Mouse (Mus musculus) midbrain, embryonic 15.5 days (tissue): ENCODE measurements around the gene Naa25. TPM values are rescaled to one million over a fixed set of nuclear protein-coding genes. Genes with fewer than 3 reads are reported as not detected.

Experiments used
- ATAC-seq: fragments of 200-750 bp; cut with Nextera tagmentation; replicated peaks from 2 replicates; pipeline ENCODE4 v1.8.0; 2017; ENCODE audit warnings: moderate TSS enrichment
- H3K27ac ChIP-seq: fragments of 300-500 bp; sonication (generic); 2 replicates; pipeline ENCODE4 v1.5.1; 2015; ENCODE audit warnings: mild to moderate bottlenecking, inconsistent platforms
- H3K27me3 ChIP-seq: fragments of 300-500 bp; sonication (generic); replicated peaks from 2 replicates; pipeline ENCODE4 v1.6.1; 2015; ENCODE audit warnings: inconsistent platforms
- H3K36me3 ChIP-seq: fragments of 300-500 bp; sonication (generic); replicated peaks from 2 replicates; pipeline ENCODE4 v1.6.1; 2015; ENCODE audit warnings: inconsistent platforms
- H3K4me1 ChIP-seq: fragments of 300-500 bp; sonication (generic); 2 replicates; pipeline ENCODE4 v1.6.1; 2015; ENCODE audit warnings: inconsistent platforms
- H3K4me2 ChIP-seq: fragments of 300-500 bp; sonication (generic); 2 replicates; pipeline ENCODE4 v1.6.1; 2015; ENCODE audit warnings: inconsistent platforms, mild to moderate bottlenecking, moderate library complexity
- H3K4me3 ChIP-seq: fragments of 300-500 bp; sonication (generic); 2 replicates; pipeline ENCODE4 v1.5.1; 2015; ENCODE audit warnings: mild to moderate bottlenecking, inconsistent platforms
- H3K9ac ChIP-seq: fragments of 300-500 bp; sonication (generic); 2 replicates; pipeline ENCODE4 v1.6.1; 2015; ENCODE audit warnings: mild to moderate bottlenecking, inconsistent platforms
- H3K9me3 ChIP-seq: fragments of 300-500 bp; sonication (generic); 2 replicates; pipeline ENCODE4 v1.6.1; 2016; ENCODE audit warnings: inconsistent platforms
- WGBS: fragments of 180-500 bp; shearing (Covaris S2); methylation state at CpG from one replicate; pipeline ENCODE4 v1.1.7; 2015; ENCODE audit warnings: mixed read lengths; 5-methylcytosine and 5-hydroxymethylcytosine counted together
- polyA plus RNA-seq: library from polyadenylated mRNA; unstranded; fragments of >200 nt; fragmentation: Nextera tagmentation; extraction: Ambion mirVana; gene quantifications from 2 replicates; pipeline ENCODE4 v1.2.1, GENCODE M21; 2015

Naa25 gene
- polyA plus RNA-seq, 1 experiment from 2014 or later = 56.6 TPM

- peaks cover 74% of the 10 kb centered on the region for H3K36me3 ChIP-seq
- no peak overlapping the region for H3K4me2 ChIP-seq
- H3K27me3 ChIP-seq = no peaks in the 10 kb centered on the region
- WGBS = 94% methylated on average over 3 of the region's 3 CpGs
- ATAC-seq = no peak
- H3K4me3 ChIP-seq = no peak overlapping the region
- no peaks in the 10 kb centered on the region for H3K4me1 ChIP-seq
- no peak overlapping the region for H3K27ac ChIP-seq
- no peaks in the 10 kb centered on the region for H3K9me3 ChIP-seq
- H3K9ac ChIP-seq = no peak overlapping the region
Measured at GRCm38 (mm10) chr5:121443548-121443947, 45.8 kb downstream of the Naa25 start.

DNA sequence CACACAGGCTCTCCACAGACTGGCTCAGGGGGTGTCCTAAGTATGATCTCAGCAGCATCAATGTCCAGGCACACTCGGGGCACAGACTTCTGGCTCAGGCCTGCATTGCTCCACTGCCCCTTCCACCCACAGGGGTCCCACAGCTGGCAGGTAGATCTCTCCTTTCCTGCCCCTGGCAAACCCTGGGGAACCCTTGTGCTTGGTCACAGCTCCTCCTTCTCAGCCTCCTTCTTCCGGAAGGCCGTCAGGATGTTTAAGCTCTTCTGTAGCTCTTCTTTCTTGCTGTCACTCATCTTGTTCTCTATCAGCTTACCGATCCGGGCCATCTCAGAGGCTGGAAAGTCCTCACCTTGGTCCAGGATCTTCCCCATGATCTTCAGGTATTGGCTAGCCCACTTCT lies 47.1 kb downstream of the Naa25 start:
- 93% methylated on average over 5 of the region's 5 CpGs for WGBS
- H3K4me2 ChIP-seq = no peak overlapping the region
- H3K9me3 ChIP-seq = no peaks in the 10 kb centered on the region
- no peak overlapping the region for H3K9ac ChIP-seq
- H3K27me3 ChIP-seq = no peaks in the 10 kb centered on the region
- H3K4me3 ChIP-seq = no peak overlapping the region
- H3K27ac ChIP-seq = no peak overlapping the region
- H3K4me1 ChIP-seq = peaks cover 4% of the 10 kb centered on the region; the same call in 1 of the 2 replicates
- H3K36me3 ChIP-seq = peaks cover 66% of the 10 kb centered on the region
- ATAC-seq = no peak

DNA sequence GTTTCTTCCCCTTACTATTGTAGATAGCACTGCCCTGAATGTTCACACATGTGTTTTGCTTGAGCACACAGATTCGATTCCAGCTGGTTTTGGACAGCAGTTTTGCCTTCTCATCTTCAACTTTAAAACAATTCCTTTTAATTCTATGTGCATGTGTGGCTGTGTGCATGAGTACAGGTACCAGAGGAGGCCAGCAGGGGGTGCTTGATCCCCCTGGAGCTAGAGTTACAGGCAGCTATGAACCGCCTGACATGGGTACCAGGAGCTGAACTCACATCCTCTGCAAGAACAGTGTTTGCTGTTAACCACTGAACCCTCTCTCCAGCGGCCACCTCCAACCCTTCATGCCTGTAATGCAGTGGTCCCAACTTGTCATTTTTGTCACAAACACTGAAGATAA lies 50.7 kb downstream of the Naa25 start:
- H3K4me3 ChIP-seq = no peak overlapping the region
- no peaks in the 10 kb centered on the region for H3K9me3 ChIP-seq
- H3K27me3 ChIP-seq = no peaks in the 10 kb centered on the region
- 95% methylated on average over 3 of the region's 3 CpGs for WGBS
- peaks cover 27% of the 10 kb centered on the region for H3K4me1 ChIP-seq
- H3K4me2 ChIP-seq = no peak overlapping the region
- H3K9ac ChIP-seq = no peak overlapping the region
- H3K27ac ChIP-seq = no peak overlapping the region
- H3K36me3 ChIP-seq = peaks cover 47% of the 10 kb centered on the region
- no peak for ATAC-seq

GRCm38 (mm10) chr5:121449976-121450375 lies 52.2 kb downstream of the Naa25 start:
- no peaks in the 10 kb centered on the region for H3K9me3 ChIP-seq
- H3K27ac ChIP-seq = no peak overlapping the region
- H3K4me3 ChIP-seq = no peak overlapping the region
- WGBS = 64% methylated on average over 6 of the region's 6 CpGs
- ATAC-seq = no peak
- no peak overlapping the region for H3K4me2 ChIP-seq
- peaks cover 31% of the 10 kb centered on the region for H3K4me1 ChIP-seq
- no peak overlapping the region for H3K9ac ChIP-seq
- H3K36me3 ChIP-seq = peaks cover 32% of the 10 kb centered on the region
- H3K27me3 ChIP-seq = no peaks in the 10 kb centered on the region

DNA sequence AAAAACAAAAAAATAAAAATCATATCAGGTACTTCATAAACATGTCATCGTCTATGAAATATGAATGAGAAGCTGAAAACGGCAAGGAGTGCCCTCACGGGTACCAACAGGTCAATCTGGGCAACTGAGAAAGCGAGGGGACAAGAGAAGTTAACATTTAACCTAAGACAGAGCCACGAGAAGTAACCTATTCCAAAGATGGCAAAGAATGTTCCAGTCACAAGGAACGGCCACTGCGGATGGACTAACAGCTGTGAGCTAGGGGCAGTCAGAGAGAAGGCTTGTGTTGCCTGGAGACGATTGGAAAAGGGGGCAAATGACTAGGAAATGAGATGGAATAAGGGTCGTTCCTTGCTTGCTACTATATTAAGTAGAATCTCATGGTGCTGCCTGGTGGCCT lies 52.7 kb downstream of the Naa25 start:
- no peaks in the 10 kb centered on the region for H3K9me3 ChIP-seq
- no peaks in the 10 kb centered on the region for H3K27me3 ChIP-seq
- peaks cover 29% of the 10 kb centered on the region for H3K36me3 ChIP-seq
- peak overlapping the region; percentile 21; the same call in 1 of the 2 replicates for H3K9ac ChIP-seq
- peak overlapping the region; percentile 64 for H3K4me2 ChIP-seq
- 85% methylated on average over 9 of the region's 9 CpGs for WGBS
- peaks cover 31% of the 10 kb centered on the region for H3K4me1 ChIP-seq
- peak overlapping the region; percentile 96; the same call in 1 of the 2 replicates for H3K4me3 ChIP-seq
- H3K27ac ChIP-seq = no peak overlapping the region
- ATAC-seq = no peak

DNA sequence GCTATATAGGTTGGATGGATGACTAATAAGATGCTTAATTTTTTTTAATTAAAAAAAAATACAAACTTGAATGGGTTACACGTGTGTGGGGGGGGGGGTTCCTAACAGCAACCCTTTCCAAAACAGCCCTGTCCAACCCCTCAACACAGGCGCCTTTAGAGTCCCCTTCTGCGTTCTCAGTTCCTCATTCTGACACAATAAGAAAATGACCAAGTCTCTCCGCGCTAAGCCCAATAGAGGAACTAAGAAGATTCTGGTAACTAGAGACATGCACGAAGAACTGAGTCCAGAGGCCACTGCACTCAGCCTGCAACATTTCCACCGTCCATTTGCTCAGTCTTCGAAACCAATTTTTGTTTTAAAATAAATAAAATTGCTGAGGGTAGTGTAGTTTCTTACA lies 53.5 kb downstream of the Naa25 start:
- ATAC-seq = no peak
- peak overlapping the region; percentile 97 for H3K9ac ChIP-seq
- peak overlapping the region; percentile 64 for H3K4me2 ChIP-seq
- H3K4me1 ChIP-seq = peaks cover 31% of the 10 kb centered on the region
- H3K27ac ChIP-seq = peak overlapping the region; percentile 98
- 18% methylated on average over 8 of the region's 8 CpGs for WGBS
- no peaks in the 10 kb centered on the region for H3K27me3 ChIP-seq
- no peaks in the 10 kb centered on the region for H3K9me3 ChIP-seq
- peaks cover 26% of the 10 kb centered on the region for H3K36me3 ChIP-seq
- H3K4me3 ChIP-seq = peak overlapping the region; percentile 96

GRCm38 (mm10) chr5:121451644-121452025 lies 53.9 kb downstream of the Naa25 start, which contains the start of gene Tmem116:
TSS of gene Tmem116 (plus strand) at chr5:121451893.
- H3K36me3 ChIP-seq = peaks cover 22% of the 10 kb centered on the region
- no peaks in the 10 kb centered on the region for H3K9me3 ChIP-seq
- H3K9ac ChIP-seq = peak within 1 kb of the TSS; percentile 97
- H3K4me3 ChIP-seq = peak within 1 kb of the TSS; percentile 96
- WGBS = under 1% methylated on average over 17 of the region's 17 CpGs
- peak within 1 kb of the TSS; percentile 64 for H3K4me2 ChIP-seq
- no peaks in the 10 kb centered on the region for H3K27me3 ChIP-seq
- H3K27ac ChIP-seq = peak within 1 kb of the TSS; percentile 98
- peaks cover 31% of the 10 kb centered on the region for H3K4me1 ChIP-seq
- 0 out of 2 replicates have a peak, but pooled peaks have one; percentile 21 for ATAC-seq

GRCm38 (mm10) chr5:121452026-121452869 lies 54.5 kb downstream of the Naa25 start, which contains the start of gene Erp29:
TSS of gene Erp29 (minus strand) at chr5:121452506.
- no peaks in the 10 kb centered on the region for H3K27me3 ChIP-seq
- peak; percentile 95 for ATAC-seq
- peak within 1 kb of the TSS; percentile 97 for H3K9ac ChIP-seq
- H3K27ac ChIP-seq = peak within 1 kb of the TSS; percentile 98
- peak within 1 kb of the TSS; percentile 96 for H3K4me3 ChIP-seq
- H3K4me2 ChIP-seq = peak within 1 kb of the TSS; percentile 64
- peaks cover 31% of the 10 kb centered on the region for H3K4me1 ChIP-seq
- WGBS = under 1% methylated on average over 83 of the region's 97 CpGs
- no peaks in the 10 kb centered on the region for H3K9me3 ChIP-seq
- peaks cover 18% of the 10 kb centered on the region for H3K36me3 ChIP-seq

DNA sequence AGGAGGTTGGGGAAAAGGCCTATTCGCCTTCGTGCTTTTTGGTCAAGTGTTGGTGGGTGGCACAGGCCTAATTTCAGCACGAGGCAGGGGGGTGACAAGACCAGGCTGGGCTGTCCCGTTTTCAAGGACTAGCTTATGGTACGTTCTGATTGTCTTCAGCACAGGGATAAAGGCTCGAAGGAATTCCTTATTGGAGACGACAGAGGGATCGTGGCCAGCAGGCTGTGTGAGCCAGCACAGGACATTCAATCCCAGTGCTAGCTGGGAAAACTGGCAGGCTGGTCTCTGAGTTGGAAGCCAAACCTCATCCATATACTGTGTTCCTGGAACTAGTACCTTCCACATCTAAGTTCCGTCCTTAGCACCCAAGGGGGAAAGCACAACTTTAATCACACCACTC lies 55.2 kb downstream of the Naa25 start:
- H3K27me3 ChIP-seq = no peaks in the 10 kb centered on the region
- ATAC-seq = no peak; the same call in 1 of the 2 replicates
- peaks cover 31% of the 10 kb centered on the region for H3K4me1 ChIP-seq
- peak overlapping the region; percentile 96 for H3K4me3 ChIP-seq
- no peaks in the 10 kb centered on the region for H3K9me3 ChIP-seq
- peak overlapping the region; percentile 98 for H3K27ac ChIP-seq
- H3K36me3 ChIP-seq = peaks cover 11% of the 10 kb centered on the region
- WGBS = 9% methylated on average over 9 of the region's 9 CpGs
- peak overlapping the region; percentile 95 for H3K9ac ChIP-seq
- peak overlapping the region; percentile 64 for H3K4me2 ChIP-seq

- no peak overlapping the region for H3K9ac ChIP-seq
Measured at GRCm38 (mm10) chr5:121453743-121454502, 56.2 kb downstream of the Naa25 start.

DNA sequence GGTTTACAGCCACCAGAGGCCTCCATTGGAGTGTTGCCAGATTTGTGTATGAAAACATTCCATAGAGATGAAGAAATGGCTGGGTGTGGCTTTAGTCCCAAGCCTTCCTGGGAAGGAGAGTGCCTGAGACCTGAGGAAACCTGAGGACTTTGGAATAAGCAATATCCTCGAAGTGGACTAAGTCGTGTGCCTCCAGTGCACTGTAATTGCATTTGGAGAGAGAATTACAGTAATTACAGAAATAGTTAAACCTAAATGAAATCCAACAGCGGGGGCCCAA lies 56.7 kb downstream of the Naa25 start:
- 90% methylated on average over 3 of the region's 3 CpGs for WGBS
- no peaks in the 10 kb centered on the region for H3K9me3 ChIP-seq
- H3K4me2 ChIP-seq = no peak overlapping the region
- H3K27ac ChIP-seq = no peak overlapping the region
- H3K27me3 ChIP-seq = no peaks in the 10 kb centered on the region
- H3K9ac ChIP-seq = no peak overlapping the region
- no peak overlapping the region for H3K4me3 ChIP-seq
- peaks cover 3% of the 10 kb centered on the region; the same call in 1 of the 2 replicates for H3K36me3 ChIP-seq
- H3K4me1 ChIP-seq = peaks cover 31% of the 10 kb centered on the region
- ATAC-seq = no peak

More at GRCm38 (mm10) chr5:121453743-121454502, 56.2 kb downstream of the Naa25 start:
- Histone ChIP-seq H3K4me2 (no peak overlapping the region), H3K27me3 (no peaks in the 10 kb centered on the region), H3K36me3 (peaks cover 3% of the 10 kb centered on the region; the same call in 1 of the 2 replicates), H3K4me1 (peaks cover 31% of the 10 kb centered on the region), H3K9me3 (no peaks in the 10 kb centered on the region), H3K27ac (no peak overlapping the region), H3K4me3 (no peak overlapping the region)
- WGBS = 89% methylated on average over 13 of the region's 13 CpGs
- ATAC-seq = no peak

- H3K27me3 ChIP-seq = no peaks in the 10 kb centered on the region
- H3K4me2 ChIP-seq = no peak overlapping the region
- no peaks in the 10 kb centered on the region for H3K36me3 ChIP-seq
- no peaks in the 10 kb centered on the region for H3K9me3 ChIP-seq
- no peak overlapping the region for H3K9ac ChIP-seq
- 81% methylated on average over 9 of the region's 9 CpGs for whole genome bisulfite sequencing
- no peak overlapping the region for H3K27ac ChIP-seq
- no peak for ATAC-seq
- peaks cover 19% of the 10 kb centered on the region for H3K4me1 ChIP-seq
- H3K4me3 ChIP-seq = no peak overlapping the region
Measured at GRCm38 (mm10) chr5:121455510-121456265, 58.0 kb downstream of the Naa25 start.
